Mouse (Mus musculus) gastrocnemius, postnatal 36 days (tissue): ENCODE results near the gene Gm49661. TPM values are rescaled to one million over a fixed set of nuclear protein-coding genes. Genes with fewer than 3 reads are reported as not detected.
A peak's percentile ranks its signal among the peaks of the same experiment; 100 is the strongest.

Experiments
- DNase-seq, 2 experiments: peaks; one replicate each; pipeline ENCODE4 v3.0.0; 2022
- intact Hi-C: fragments of 180-260 bp; cut with DNase I; formaldehyde crosslinking; loops from one replicate; pipeline ENCODE4 v1.15.1; 2025
- long read RNA-seq, 2 experiments: library from polyadenylated mRNA; stranded (forward); transcript quantifications; one replicate each; pipeline ENCODE4 v2.0.0; 2021
- total RNA-seq, 2 experiments: library from RNA; stranded (reverse); gene quantifications; 2 replicates each; pipeline ENCODE4 v1.2.3; 2021

Gm49661 gene
- total RNA-seq = not detected
- long read RNA-seq, experiment 1 = 0 reads
- long read RNA-seq, experiment 2 = 0 reads

GRCm38 (mm10) chr8:84969241-84970134, at the start of gene Gm49661, which contains the start of the genes Prdx2 and Rnaseh2a:
TSS of gene Gm49661 (minus strand) at chr8:84969433.
TSS of gene Prdx2 (plus strand) at chr8:84969587.
TSS of gene Rnaseh2a (minus strand) at chr8:84969767.
- intact Hi-C loops = loop anchor here (5.0 kb wide), 1 partner anchor 33 kb away; no protein-coding TSS in a partner anchor
- peak; percentile 65 to 69 for DNase-seq

GRCm38 (mm10) chr8:85017209-85017608, 48.0 kb upstream of the Gm49661 start:
- no peak for DNase-seq
- intact Hi-C loops = no loop called here

GRCm38 (mm10) chr8:85016724-85017123, 47.5 kb upstream of the Gm49661 start:
- no peak for DNase-seq
- intact Hi-C loops = no loop called here

GRCm38 (mm10) chr8:85014431-85014830, 45.2 kb upstream of the Gm49661 start, which contains the start of gene Best2:
TSS of gene Best2 (minus strand) at chr8:85014531.
- intact Hi-C loops = no loop called here
- DNase-seq = no peak

- DNase-seq = peak in 1 of 2 experiments; percentile 29
- intact Hi-C loops = no loop called here
Observed at GRCm38 (mm10) chr8:85013230-85013840, 44.1 kb upstream of the Gm49661 start.

- intact Hi-C loops = no loop called here
- no peak for DNase-seq
Observed at GRCm38 (mm10) chr8:85011242-85011641, 42.0 kb upstream of the Gm49661 start.

GRCm38 (mm10) chr8:85007686-85008085, 38.5 kb upstream of the Gm49661 start:
- intact Hi-C loops = no loop called here
- no peak for DNase-seq

GRCm38 (mm10) chr8:84997649-84998295, 28.5 kb upstream of the Gm49661 start:
- intact Hi-C loops = loop anchor here (5.0 kb wide), 1 partner anchor 70 kb away; no protein-coding TSS in a partner anchor
- DNase-seq = peak; percentile 85 to 89

- no peak for DNase-seq
- intact Hi-C loops = loop anchor here (5.0 kb wide), 1 partner anchor 70 kb away; no protein-coding TSS in a partner anchor
Observed at GRCm38 (mm10) chr8:84996978-84997377, 27.7 kb upstream of the Gm49661 start.

- no peak for DNase-seq
- intact Hi-C loops = loop anchor here (5.0 kb wide), 1 partner anchor 68 kb away; no protein-coding TSS in a partner anchor
Observed at GRCm38 (mm10) chr8:84995680-84996079, 26.4 kb upstream of the Gm49661 start.

GRCm38 (mm10) chr8:84994375-84994774, 25.1 kb upstream of the Gm49661 start:
- intact Hi-C loops = no loop called here
- no peak for DNase-seq

GRCm38 (mm10) chr8:84990836-84991235, 21.6 kb upstream of the Gm49661 start:
- DNase-seq = no peak

GRCm38 (mm10) chr8:84990349-84990748, 21.1 kb upstream of the Gm49661 start, which contains the start of gene Hook2:
TSS of gene Hook2 (plus strand) at chr8:84990603.
- peak; percentile 94 to 96 for DNase-seq
- intact Hi-C loops = loop anchor here (1.0 to 2.0 kb wide), 2 partner anchors 16 to 46 kb away; no protein-coding TSS in a partner anchor

More at GRCm38 (mm10) chr8:84990836-84991235, 21.6 kb upstream of the Gm49661 start:
- intact Hi-C loops = loop anchor here (1.0 to 2.0 kb wide), 2 partner anchors 17 to 46 kb away; no protein-coding TSS in a partner anchor

GRCm38 (mm10) chr8:84989810-84990209, 20.6 kb upstream of the Gm49661 start:
- intact Hi-C loops = loop anchor here (1.0 to 2.0 kb wide), 2 partner anchors 16 to 45 kb away; no protein-coding TSS in a partner anchor
- peak; percentile 92 to 94 for DNase-seq

- intact Hi-C loops = no loop called here
- peak in 1 of 2 experiments; percentile 66 for DNase-seq
Observed at GRCm38 (mm10) chr8:84989311-84989731, 20.1 kb upstream of the Gm49661 start.

GRCm38 (mm10) chr8:84987903-84988302, 18.7 kb upstream of the Gm49661 start:
- intact Hi-C loops = no loop called here
- no peak for DNase-seq

GRCm38 (mm10) chr8:84987388-84987787, 18.2 kb upstream of the Gm49661 start:
- intact Hi-C loops = no loop called here
- no peak for DNase-seq

- no peak for DNase-seq
- intact Hi-C loops = no loop called here
Observed at GRCm38 (mm10) chr8:84986379-84986945, 17.2 kb upstream of the Gm49661 start.

GRCm38 (mm10) chr8:84985684-84986378, 16.6 kb upstream of the Gm49661 start:
- intact Hi-C loops = no loop called here
- DNase-seq = peak; percentile 72 to 79
